Mouse (Mus musculus) CD8-positive naive resting alpha-beta T cell, adult 57 days (primary cell): ENCODE results near the gene Klc1. TPM values are rescaled to one million over a fixed set of nuclear protein-coding genes. Genes with fewer than 3 reads are reported as not detected.

ENCODE experiments used
- total RNA-seq: library from RNA; stranded (reverse); gene quantifications from one replicate; pipeline ENCODE4 v1.2.4, GENCODE M21; 2023

Gene Klc1
- 70.6 TPM for total RNA-seq

DNA sequence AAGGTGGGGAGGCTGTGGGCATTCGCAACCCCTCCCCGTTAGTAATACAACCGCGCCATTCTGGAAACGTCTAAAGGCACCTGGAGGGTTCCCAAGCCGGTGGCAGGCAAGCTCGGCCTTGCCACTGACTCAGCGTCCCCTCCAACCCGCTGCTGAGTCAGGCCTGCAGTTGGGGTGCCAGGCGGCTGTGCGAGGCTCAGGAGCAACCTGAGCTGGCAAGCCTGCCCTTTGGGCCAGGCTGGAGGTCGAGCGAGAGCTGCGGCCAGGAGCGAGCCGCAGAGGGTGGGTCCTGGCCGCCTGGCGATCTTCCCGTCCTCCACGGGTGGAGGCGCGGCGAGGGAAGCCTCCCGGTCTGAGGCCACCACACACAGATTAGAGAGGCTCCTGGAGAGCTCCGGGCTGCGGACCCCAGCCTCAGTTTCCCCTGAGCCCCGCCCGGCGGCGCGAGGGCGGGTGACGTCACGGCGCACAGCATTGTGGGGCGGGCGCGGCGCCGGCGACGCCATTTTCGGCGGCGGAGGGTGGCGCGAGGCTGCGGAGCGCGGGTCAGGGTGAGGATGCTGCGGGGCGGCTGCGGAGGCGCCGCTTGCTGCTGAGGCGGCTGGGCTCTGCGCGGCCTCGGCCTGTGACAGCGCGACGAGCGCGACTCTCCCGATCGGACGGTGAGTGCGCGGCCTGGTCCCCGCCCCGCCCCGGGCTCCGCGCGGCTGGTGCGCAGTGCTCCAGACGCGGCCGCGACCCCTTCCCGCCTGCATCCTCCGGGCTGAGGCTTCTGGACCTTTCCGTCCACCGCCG is at the start of gene Klc1:
Klc1 (plus strand) TSS at position 469 of the 795 bp plus-strand sequence.

DNA sequence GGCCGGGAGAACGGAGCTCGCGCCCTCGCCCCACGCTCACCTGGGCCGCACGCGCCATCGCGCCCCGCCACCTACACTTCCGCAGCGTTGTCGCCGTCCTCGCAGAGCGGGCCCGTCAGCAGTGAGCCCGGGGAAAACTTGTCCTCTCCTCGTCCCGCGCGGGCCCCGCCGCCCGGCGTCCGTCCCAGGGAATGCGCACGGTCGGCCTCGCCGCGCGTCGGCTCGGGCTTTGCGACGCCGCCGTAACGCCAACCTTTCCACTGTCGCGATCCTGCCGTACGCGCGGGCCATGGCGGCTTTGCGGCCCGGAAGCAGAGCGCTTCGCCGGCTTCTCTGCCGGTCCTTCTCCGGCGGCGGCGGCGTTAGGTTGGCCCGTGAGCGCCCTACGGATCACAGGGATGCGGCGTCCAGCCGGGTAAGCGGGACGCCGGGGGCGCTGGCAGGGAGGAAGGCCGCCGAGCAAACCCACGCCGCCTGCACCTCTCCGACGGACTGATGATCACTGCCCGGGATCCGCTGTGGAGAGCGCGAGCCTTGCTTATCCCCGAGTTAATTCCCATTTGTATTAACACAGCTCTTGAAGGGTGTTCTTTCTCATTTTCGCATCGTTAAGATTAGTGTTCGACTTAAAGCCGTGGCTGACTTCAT is 45.5 kb upstream of the Klc1 start, which contains the start of the genes Bag5 and Apopt1:
Bag5 (minus strand) TSS at position 254 of the 648 bp plus-strand sequence.
Apopt1 (plus strand) TSS at position 258 of the 648 bp plus-strand sequence.

DNA sequence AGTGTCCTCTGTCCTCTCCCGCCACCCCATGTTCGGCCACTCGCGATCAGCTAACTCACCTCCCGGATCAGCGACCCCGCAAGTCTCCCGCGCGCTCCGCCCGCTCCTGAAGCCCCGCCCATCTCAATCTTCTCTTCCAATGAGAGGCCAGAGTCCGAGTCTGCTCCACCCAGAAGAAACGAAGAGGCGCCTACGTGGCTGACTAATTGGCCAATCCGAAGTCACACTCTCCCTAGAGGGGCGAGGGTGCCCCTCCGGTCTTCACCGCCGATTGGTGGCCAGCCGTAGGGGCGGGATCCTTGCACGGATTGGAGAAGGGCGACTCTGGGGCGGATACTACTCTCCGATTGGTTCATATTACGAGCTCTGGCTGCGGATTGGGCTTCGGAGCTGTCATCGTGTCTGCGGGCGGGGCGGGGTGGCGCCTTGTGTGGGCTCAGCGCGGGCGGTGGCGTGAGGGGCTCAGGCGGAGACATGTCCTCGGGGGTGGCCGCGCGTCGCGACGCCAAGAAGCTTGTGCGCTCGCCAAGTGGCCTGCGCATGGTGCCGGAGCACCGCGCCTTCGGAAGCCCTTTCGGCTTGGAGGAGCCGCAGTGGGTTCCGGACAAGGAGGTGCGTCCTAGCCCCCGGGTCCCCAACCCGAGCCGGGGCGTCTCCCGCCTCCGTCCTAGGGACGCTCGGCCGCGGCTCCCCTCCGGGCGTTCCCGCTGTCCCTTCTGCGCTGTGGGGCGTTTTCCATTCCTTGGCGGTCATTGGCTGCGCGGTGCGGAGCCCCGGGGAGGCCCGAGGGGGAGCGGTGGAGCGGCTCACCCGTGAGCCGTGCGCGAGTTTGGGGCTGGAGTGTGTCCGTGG is 55.3 kb downstream of the Klc1 start, which contains the start of the genes Xrcc3 and Zfyve21:
Xrcc3 (minus strand) TSS at position 108 of the 852 bp plus-strand sequence.
Zfyve21 (plus strand) TSS at position 405 of the 852 bp plus-strand sequence.

Other genes starting within 250 kb of the Klc1 start
- 652 TPM for gene Eif5, start 220.8 kb upstream of the Klc1 start, total RNA-seq
- gene Mark3, start 184.3 kb upstream of the Klc1 start, total RNA-seq, result 71.4 TPM
- gene Ckb, start 86.5 kb upstream of the Klc1 start, total RNA-seq, result 2.5 TPM
- 23.8 TPM for gene Trmt61a, start 80.7 kb upstream of the Klc1 start, total RNA-seq
- 26.9 TPM for gene Bag5, start 45.6 kb upstream of the Klc1 start, total RNA-seq
- gene Apopt1, start 45.6 kb upstream of the Klc1 start, total RNA-seq, result 23.4 TPM
- gene Xrcc3, start 55.0 kb downstream of the Klc1 start, total RNA-seq, result 2.2 TPM
- gene Zfyve21, start 55.3 kb downstream of the Klc1 start, total RNA-seq, result 2.5 TPM
- gene Ppp1r13b, start 149.3 kb downstream of the Klc1 start, total RNA-seq, result 53.2 TPM
- 223 TPM for gene Atp5mpl, start 208.1 kb downstream of the Klc1 start, total RNA-seq
- gene Tdrd9, start 212.7 kb downstream of the Klc1 start, total RNA-seq, result not detected
- not detected for gene Rd3l, start 222.5 kb downstream of the Klc1 start, total RNA-seq